Mouse (Mus musculus) ES-Bruce4 (cell line): ENCODE results near the gene Cap2. TPM values are rescaled to one million over a fixed set of nuclear protein-coding genes. Genes with fewer than 3 reads are reported as not detected.

Experiments
- H3K27ac ChIP-seq: 2 replicates; pipeline ENCODE4 v1.5.1; 2012; ENCODE audit warnings: low read length, inconsistent platforms; ENCODE audit not compliant: insufficient read depth
- H3K27me3 ChIP-seq: 2 replicates; pipeline ENCODE4 v1.6.1; 2012; ENCODE audit warnings: mild to moderate bottlenecking, low read length, inconsistent platforms; ENCODE audit not compliant: control insufficient read depth, poor library complexity, insufficient read depth, severe bottlenecking
- H3K36me3 ChIP-seq: 2 replicates; pipeline ENCODE4 v1.6.1; 2012; ENCODE audit warnings: inconsistent platforms, mild to moderate bottlenecking, low read length, moderate library complexity; ENCODE audit not compliant: control insufficient read depth, poor library complexity, insufficient read depth, severe bottlenecking
- H3K4me1 ChIP-seq: one replicate; pipeline ENCODE4 v1.8.1; 2011; ENCODE audit warnings: low read length; ENCODE audit not compliant: control insufficient read depth, insufficient read depth
- H3K4me3 ChIP-seq: 2 replicates; pipeline ENCODE4 v1.5.1; 2011; ENCODE audit warnings: low read depth, mild to moderate bottlenecking, low read length
- H3K9ac ChIP-seq: 2 replicates; pipeline ENCODE4 v1.6.1; 2012; ENCODE audit warnings: low read depth, mild to moderate bottlenecking, inconsistent platforms; ENCODE audit not compliant: poor library complexity, severe bottlenecking
- H3K9me3 ChIP-seq: replicated peaks from 2 replicates; pipeline ENCODE4 v1.6.1; 2012; ENCODE audit warnings: mild to moderate bottlenecking, low read length, inconsistent platforms; ENCODE audit not compliant: control insufficient read depth, poor library complexity, insufficient read depth, severe bottlenecking
- CTCF ChIP-seq: IDR thresholded peaks from one replicate; pipeline ENCODE4 v1.8.1; 2011; ENCODE audit warnings: low read depth, low read length
- EP300 ChIP-seq: IDR thresholded peaks from 2 replicates; pipeline ENCODE4 v1.6.1; 2011; ENCODE audit warnings: low read depth, low read length; ENCODE audit not compliant: insufficient read depth
- POLR2A ChIP-seq: IDR thresholded peaks from one replicate; pipeline ENCODE4 v1.8.1; 2011; ENCODE audit warnings: low read length; ENCODE audit not compliant: insufficient read depth
- polyA plus RNA-seq: library from polyadenylated mRNA; stranded (reverse); fragments of >200 nt; gene quantifications from 2 replicates; pipeline ENCODE4 v1.2.4, GENCODE M21; 2011; ENCODE audit warnings: low read depth; ENCODE audit not compliant: missing spikeins, insufficient read depth, insufficient read length

The Cap2 gene
- polyA plus RNA-seq, 1 experiment: 0.81 TPM

- Histone ChIP-seq H3K27ac (no peak overlapping the region), H3K9me3 (no peaks in the 10 kb centered on the region), H3K27me3 (no peaks in the 10 kb centered on the region), H3K4me3 (no peak overlapping the region), H3K9ac (no peak overlapping the region), H3K36me3 (no peaks in the 10 kb centered on the region), H3K4me1 (no peaks in the 10 kb centered on the region)
- TF ChIP-seq CTCF: no peak
- TF ChIP-seq EP300: no peak
- TF ChIP-seq POLR2A: no peak
Observed at GRCm38 (mm10) chr13:46588606-46589005, 87.0 kb downstream of the Cap2 start.

GRCm38 (mm10) chr13:46590885-46591284 lies 89.2 kb downstream of the Cap2 start:
- H3K4me3 ChIP-seq: no peak overlapping the region
- no peaks in the 10 kb centered on the region for H3K9me3 ChIP-seq
- no peaks in the 10 kb centered on the region for H3K4me1 ChIP-seq
- H3K27ac ChIP-seq: no peak overlapping the region
- TF ChIP-seq POLR2A (no peak), CTCF (no peak), EP300 (no peak)
- no peaks in the 10 kb centered on the region for H3K36me3 ChIP-seq
- no peak overlapping the region for H3K9ac ChIP-seq
- no peaks in the 10 kb centered on the region for H3K27me3 ChIP-seq

- H3K9me3 ChIP-seq: no peaks in the 10 kb centered on the region
Observed at GRCm38 (mm10) chr13:46600694-46601093, 99.0 kb downstream of the Cap2 start.

GRCm38 (mm10) chr13:46601386-46601785 lies 99.7 kb downstream of the Cap2 start:
- Histone ChIP-seq H3K4me1 (no peaks in the 10 kb centered on the region), H3K9me3 (no peaks in the 10 kb centered on the region), H3K4me3 (no peak overlapping the region), H3K27me3 (no peaks in the 10 kb centered on the region), H3K27ac (no peak overlapping the region), H3K36me3 (no peaks in the 10 kb centered on the region), H3K9ac (no peak overlapping the region)
- TF ChIP-seq CTCF: no peak
- no peak for TF ChIP-seq POLR2A
- no peak for TF ChIP-seq EP300

More at GRCm38 (mm10) chr13:46600694-46601093, 99.0 kb downstream of the Cap2 start:
- Histone ChIP-seq H3K4me1 (no peaks in the 10 kb centered on the region), H3K4me3 (no peak overlapping the region), H3K27ac (no peak overlapping the region), H3K9ac (no peak overlapping the region), H3K36me3 (no peaks in the 10 kb centered on the region), H3K27me3 (no peaks in the 10 kb centered on the region)
- no peak for TF ChIP-seq POLR2A
- TF ChIP-seq CTCF: no peak
- TF ChIP-seq EP300: no peak

GRCm38 (mm10) chr13:46602674-46603073 lies 101.0 kb downstream of the Cap2 start:
- Histone ChIP-seq H3K27ac (no peak overlapping the region), H3K9ac (no peak overlapping the region), H3K9me3 (no peaks in the 10 kb centered on the region), H3K4me3 (no peak overlapping the region), H3K27me3 (no peaks in the 10 kb centered on the region), H3K36me3 (no peaks in the 10 kb centered on the region), H3K4me1 (no peaks in the 10 kb centered on the region)
- TF ChIP-seq POLR2A: no peak
- no peak for TF ChIP-seq EP300
- no peak for TF ChIP-seq CTCF

- no peak overlapping the region for H3K27ac ChIP-seq
- H3K27me3 ChIP-seq: 0 out of 2 replicates have a peak, but pooled peaks cover 1% of the 10 kb centered on the region
- TF ChIP-seq POLR2A (no peak), CTCF (no peak), EP300 (no peak)
- H3K4me1 ChIP-seq: no peaks in the 10 kb centered on the region
- no peak overlapping the region for H3K9ac ChIP-seq
- H3K9me3 ChIP-seq: 0 out of 2 replicates have a peak, but pooled peaks cover 7% of the 10 kb centered on the region
- H3K36me3 ChIP-seq: no peaks in the 10 kb centered on the region
- H3K4me3 ChIP-seq: no peak overlapping the region
Observed at GRCm38 (mm10) chr13:46611033-46611432, 109.4 kb downstream of the Cap2 start.
